Mouse (Mus musculus): Measurements from ENCODE around the gene Tnnc1. TPM values are rescaled to one million over a fixed set of nuclear protein-coding genes. Genes with fewer than 3 reads are reported as not detected.

Tnnc1 gene
- polyA plus RNA-seq, 1 experiment from 2014 or later: 77.2 TPM

DNA sequence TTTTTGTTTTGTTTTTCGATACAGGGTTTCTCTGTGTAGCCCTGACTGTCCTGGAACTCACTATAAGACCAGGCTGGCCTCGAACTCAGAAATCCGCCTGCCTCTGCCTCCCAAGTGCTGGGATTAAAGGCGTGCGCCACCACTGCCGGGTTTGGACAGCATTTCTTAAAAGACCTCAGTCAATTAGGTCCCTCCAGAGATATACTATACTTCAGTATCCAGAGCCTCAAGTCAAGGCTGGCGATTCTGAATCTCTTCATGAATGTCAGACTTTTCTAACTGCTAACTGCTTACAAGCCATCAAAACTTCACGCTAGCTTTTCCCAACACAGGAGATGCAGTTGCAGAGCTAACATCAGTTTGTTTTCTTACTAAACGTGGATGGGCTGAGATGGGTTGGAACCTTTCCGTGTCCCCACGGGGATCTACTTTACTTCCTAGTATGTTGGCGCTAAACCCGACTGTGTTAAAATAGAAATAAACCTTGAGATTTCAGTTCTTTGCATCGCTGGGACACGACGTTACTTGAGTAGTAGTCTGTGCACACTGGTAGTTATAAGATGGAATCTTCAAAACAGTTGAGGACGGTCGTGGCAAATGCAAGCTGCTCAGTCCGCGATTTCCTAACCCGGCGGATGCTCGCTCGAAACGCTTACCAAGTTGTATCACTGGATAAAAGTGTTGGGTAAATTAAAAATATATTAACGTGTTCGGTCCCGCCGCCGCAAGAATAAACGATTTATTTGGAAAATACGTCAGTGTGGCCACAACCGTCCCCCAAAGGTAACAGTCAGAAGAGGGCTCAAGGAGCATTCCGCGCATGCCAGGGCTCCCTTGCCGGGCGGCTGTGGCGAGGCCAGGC is 42.3 kb downstream of the Tnnc1 start:
- peak overlapping the region; percentile 71 for H3K9ac ChIP-seq (replicated peaks; ENCODE audit: low read depth)
- no peaks in the 10 kb centered on the region for H3K9me3 ChIP-seq (ENCODE audit: low read length)
- H3K4me3 ChIP-seq (ENCODE audit: low read depth, low read length): peak overlapping the region; percentile 99
- 0 out of 2 replicates have a peak, but pooled peaks cover 4% of the 10 kb centered on the region for H3K4me1 ChIP-seq (ENCODE audit: insufficient read depth, low read depth, low read length)
- 15% methylated on average over 38 of the region's 38 CpGs for WGBS
- H3K36me3 ChIP-seq (ENCODE audit: insufficient read depth, low read length): peaks cover 15% of the 10 kb centered on the region; the same call in 1 of the 2 replicates
- ATAC-seq (peak; percentile 89), DNase-seq (ENCODE audit: low spot score) (no peak)
- H3K27ac ChIP-seq (ENCODE audit: low read length): peak overlapping the region; percentile 96
- TF ChIP-seq CTCF (IDR thresholded peaks at IDR 0.05): no peak
- H3K4me2 ChIP-seq (replicated peaks; ENCODE audit: low read depth, low read length): peak overlapping the region; percentile 89
- H3K27me3 ChIP-seq (replicated peaks; ENCODE audit: insufficient read depth, low read length): no peaks in the 10 kb centered on the region

DNA sequence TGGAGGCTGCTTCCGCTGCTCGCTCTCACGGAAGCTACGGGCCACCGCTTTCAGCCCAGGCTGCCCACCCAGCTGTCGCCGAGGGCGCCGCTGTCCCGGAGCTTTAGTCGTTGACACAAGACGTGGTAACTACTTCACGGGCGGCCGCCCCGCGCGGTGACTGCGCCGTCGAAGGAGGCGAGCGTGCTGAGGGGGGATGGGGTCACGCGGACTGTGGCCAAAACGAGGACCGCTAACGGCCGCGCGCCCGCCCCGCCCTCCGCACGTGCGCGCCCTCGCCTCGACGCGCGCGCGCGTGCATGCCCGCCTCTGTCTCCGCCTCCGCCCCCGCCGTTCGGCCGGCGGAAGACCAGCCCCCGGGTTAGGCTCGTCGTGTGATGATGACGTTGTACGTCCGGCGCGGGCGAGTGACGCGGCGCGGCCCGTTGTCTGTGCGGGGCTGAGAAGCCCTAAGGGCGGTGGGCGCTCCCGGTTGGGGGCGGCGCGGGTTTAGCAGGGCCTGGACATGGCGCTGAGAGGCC is 43.0 kb downstream of the Tnnc1 start, which contains the start of the genes Phf7 and Bap1:
Phf7 (minus strand) TSS at position 234 of the 521 bp plus-strand sequence.
Bap1 (plus strand) TSS at position 367 of the 521 bp plus-strand sequence.
- H3K4me1 ChIP-seq (ENCODE audit: insufficient read depth, low read depth, low read length): 0 out of 2 replicates have a peak, but pooled peaks cover 4% of the 10 kb centered on the region
- peak; percentile 96 for DNase-seq (ENCODE audit: low spot score)
- H3K36me3 ChIP-seq (ENCODE audit: insufficient read depth, low read length): peaks cover 22% of the 10 kb centered on the region; the same call in 1 of the 2 replicates
- peak within 1 kb of the TSS; percentile 98 for H3K9ac ChIP-seq (replicated peaks; ENCODE audit: low read depth)
- H3K9me3 ChIP-seq (ENCODE audit: low read length): no peaks in the 10 kb centered on the region
- TF ChIP-seq CTCF (IDR thresholded peaks at IDR 0.05): peak; percentile 30
- TF ChIP-seq EP300 (IDR thresholded peaks at IDR 0.05): no peak
- no peaks in the 10 kb centered on the region for H3K27me3 ChIP-seq (replicated peaks; ENCODE audit: insufficient read depth, low read length)
- peak within 1 kb of the TSS; percentile 89 for H3K4me2 ChIP-seq (replicated peaks; ENCODE audit: low read depth, low read length)
- ATAC-seq: peak; percentile 92
- WGBS: under 1% methylated on average over 59 of the region's 75 CpGs
- H3K4me3 ChIP-seq (ENCODE audit: low read depth, low read length): peak within 1 kb of the TSS; percentile 99
- H3K27ac ChIP-seq (ENCODE audit: low read length): peak within 1 kb of the TSS; percentile 96

- H3K4me2 ChIP-seq (replicated peaks; ENCODE audit: low read depth, low read length): peak overlapping the region; percentile 89
- ATAC-seq: no peak
- H3K4me3 ChIP-seq (ENCODE audit: low read depth, low read length): peak overlapping the region; percentile 99
- no peak for TF ChIP-seq CTCF (IDR thresholded peaks at IDR 0.05)
- no peaks in the 10 kb centered on the region for H3K27me3 ChIP-seq (replicated peaks; ENCODE audit: insufficient read depth, low read length)
- H3K4me1 ChIP-seq (ENCODE audit: insufficient read depth, low read depth, low read length): 0 out of 2 replicates have a peak, but pooled peaks cover 4% of the 10 kb centered on the region
- peak overlapping the region; percentile 98 for H3K9ac ChIP-seq (replicated peaks; ENCODE audit: low read depth)
- peak overlapping the region; percentile 96 for H3K27ac ChIP-seq (ENCODE audit: low read length)
- H3K36me3 ChIP-seq (ENCODE audit: insufficient read depth, low read length): peaks cover 27% of the 10 kb centered on the region
- H3K9me3 ChIP-seq (ENCODE audit: low read length): no peaks in the 10 kb centered on the region
- 2% methylated on average over 18 of the region's 18 CpGs for WGBS
- peak; percentile 37 for DNase-seq (ENCODE audit: low spot score)
These were observed 43.5 kb downstream of the Tnnc1 start for GRCm38 (mm10) chr14:31251626-31252025.

GRCm38 (mm10) chr14:31252091-31252490 is 44.0 kb downstream of the Tnnc1 start:
- ATAC-seq (no peak), DNase-seq (ENCODE audit: low spot score) (no peak)
- H3K9ac ChIP-seq (replicated peaks; ENCODE audit: low read depth): peak overlapping the region; percentile 98
- WGBS: 83% methylated on average over 5 of the region's 5 CpGs
- 0 out of 2 replicates have a peak, but pooled peaks cover 4% of the 10 kb centered on the region for H3K4me1 ChIP-seq (ENCODE audit: insufficient read depth, low read depth, low read length)
- H3K4me2 ChIP-seq (replicated peaks; ENCODE audit: low read depth, low read length): peak overlapping the region; percentile 89
- H3K9me3 ChIP-seq (ENCODE audit: low read length): no peaks in the 10 kb centered on the region
- no peaks in the 10 kb centered on the region for H3K27me3 ChIP-seq (replicated peaks; ENCODE audit: insufficient read depth, low read length)
- peaks cover 28% of the 10 kb centered on the region for H3K36me3 ChIP-seq (ENCODE audit: insufficient read depth, low read length)
- no peak overlapping the region for H3K27ac ChIP-seq (ENCODE audit: low read length)
- H3K4me3 ChIP-seq (ENCODE audit: low read depth, low read length): peak overlapping the region; percentile 99
- TF ChIP-seq CTCF (IDR thresholded peaks at IDR 0.05) (no peak), EP300 (IDR thresholded peaks at IDR 0.05) (no peak)

GRCm38 (mm10) chr14:31258476-31259050 is 50.5 kb downstream of the Tnnc1 start:
- ATAC-seq (no peak), DNase-seq (ENCODE audit: low spot score) (no peak)
- WGBS: 88% methylated on average over 14 of the region's 14 CpGs
- Histone ChIP-seq H3K4me3 (ENCODE audit: low read depth, low read length) (no peak overlapping the region), H3K9ac (replicated peaks; ENCODE audit: low read depth) (no peak overlapping the region), H3K4me1 (ENCODE audit: insufficient read depth, low read depth, low read length) (no peaks in the 10 kb centered on the region), H3K36me3 (ENCODE audit: insufficient read depth, low read length) (peaks cover 52% of the 10 kb centered on the region), H3K27ac (ENCODE audit: low read length) (no peak overlapping the region), H3K9me3 (ENCODE audit: low read length) (no peaks in the 10 kb centered on the region), H3K27me3 (replicated peaks; ENCODE audit: insufficient read depth, low read length) (no peaks in the 10 kb centered on the region), H3K4me2 (replicated peaks; ENCODE audit: low read depth, low read length) (no peak overlapping the region)
- TF ChIP-seq EP300 (IDR thresholded peaks at IDR 0.05): no peak
- TF ChIP-seq CTCF (IDR thresholded peaks at IDR 0.05): no peak

DNA sequence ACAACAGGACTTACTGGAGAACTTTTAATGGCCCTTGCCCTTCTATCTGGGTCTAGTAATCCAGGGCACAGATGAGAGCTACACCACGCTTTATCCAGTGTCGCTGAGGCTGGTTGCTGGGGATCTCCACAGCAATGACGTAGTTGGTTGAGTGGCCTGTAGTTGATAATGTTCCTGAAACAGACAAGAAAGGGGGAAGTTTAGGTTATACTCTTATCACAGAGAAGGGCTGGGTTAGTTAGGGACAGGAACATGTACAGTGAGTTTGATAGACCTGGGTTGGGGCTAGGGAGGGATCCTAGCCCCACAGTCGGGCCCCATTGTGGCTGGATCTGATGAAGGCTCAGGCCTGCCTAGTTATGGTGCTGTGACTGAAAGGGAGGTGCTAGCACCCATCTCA is 52.3 kb downstream of the Tnnc1 start:
- DNase-seq (ENCODE audit: low spot score): no peak
- no peaks in the 10 kb centered on the region for H3K9me3 ChIP-seq (ENCODE audit: low read length)

More for the DNA sequence above, 52.3 kb downstream of the Tnnc1 start:
- ATAC-seq: no peak
- Histone ChIP-seq H3K27me3 (replicated peaks; ENCODE audit: insufficient read depth, low read length) (no peaks in the 10 kb centered on the region), H3K36me3 (ENCODE audit: insufficient read depth, low read length) (peaks cover 38% of the 10 kb centered on the region), H3K4me1 (ENCODE audit: insufficient read depth, low read depth, low read length) (no peaks in the 10 kb centered on the region), H3K9ac (replicated peaks; ENCODE audit: low read depth) (no peak overlapping the region), H3K27ac (ENCODE audit: low read length) (no peak overlapping the region), H3K4me3 (ENCODE audit: low read depth, low read length) (no peak overlapping the region), H3K4me2 (replicated peaks; ENCODE audit: low read depth, low read length) (no peak overlapping the region)
- WGBS: 91% methylated on average over 4 of the region's 4 CpGs
- TF ChIP-seq CTCF (IDR thresholded peaks at IDR 0.05) (no peak), EP300 (IDR thresholded peaks at IDR 0.05) (no peak)

Measured in lung, postnatal 0 days (tissue).